Mouse (Mus musculus) thymus, adult 2 months (tissue): ENCODE results near the gene Parn. TPM values are rescaled to one million over a fixed set of nuclear protein-coding genes. Genes with fewer than 3 reads are reported as not detected.

Source experiments
- DNase-seq: peaks from one replicate; pipeline ENCODE4 v3.0.0; 2021
- H3K27ac ChIP-seq: fragments of 200-500 bp; 2 replicates; pipeline ENCODE4 v1.5.1; 2012; ENCODE audit warnings: low read length, control low read depth; ENCODE audit not compliant: control insufficient read depth, insufficient read depth
- H3K27me3 ChIP-seq: fragments of 200-500 bp; 2 replicates; pipeline ENCODE4 v1.6.1; 2012; ENCODE audit warnings: mild to moderate bottlenecking, low read length, moderate library complexity, mixed read lengths; ENCODE audit not compliant: control insufficient read depth, insufficient read depth
- H3K36me3 ChIP-seq: fragments of 200-500 bp; 2 replicates; pipeline ENCODE4 v1.6.1; 2012; ENCODE audit warnings: mild to moderate bottlenecking, low read length, moderate library complexity; ENCODE audit not compliant: control insufficient read depth, insufficient read depth
- H3K4me1 ChIP-seq: fragments of 200-500 bp; replicated peaks from 2 replicates; pipeline ENCODE4 v1.6.1; 2012; ENCODE audit warnings: low read length; ENCODE audit not compliant: control insufficient read depth, insufficient read depth
- H3K4me3 ChIP-seq: fragments of 200-500 bp; 2 replicates; pipeline ENCODE4 v1.5.1; 2012; ENCODE audit warnings: mild to moderate bottlenecking, low read length, control low read depth, moderate library complexity; ENCODE audit not compliant: control insufficient read depth, insufficient read depth
- CTCF ChIP-seq: fragments of 200-500 bp; IDR thresholded peaks from 2 replicates; pipeline ENCODE4 v1.5.1; 2012; ENCODE audit warnings: mild to moderate bottlenecking, control low read depth, low read length, moderate library complexity, borderline replicate concordance; ENCODE audit not compliant: control insufficient read depth, poor library complexity, insufficient read depth; ENCODE audit errors: extremely low read depth
- POLR2A ChIP-seq: fragments of 200-500 bp; IDR thresholded peaks from 2 replicates; pipeline ENCODE4 v1.6.1; 2012; ENCODE audit warnings: mild to moderate bottlenecking, low read length, control low read depth, moderate library complexity; ENCODE audit not compliant: control insufficient read depth, poor library complexity, insufficient read depth; ENCODE audit errors: extremely low read depth
- WGBS: fragments of 180-500 bp; shearing (Covaris S2); methylation state at CpG from one replicate; pipeline ENCODE4 v1.1.7; 2018; 5-methylcytosine and 5-hydroxymethylcytosine counted together
- polyA plus RNA-seq: library from polyadenylated mRNA; depleted of rRNA; stranded (reverse); fragments of >200 nt; gene quantifications from 2 replicates; pipeline ENCODE4 v1.2.3, GENCODE M21; 2012; rRNA removed

Gene Parn
- polyA plus RNA-seq, 1 experiment = 21.0 TPM

DNA sequence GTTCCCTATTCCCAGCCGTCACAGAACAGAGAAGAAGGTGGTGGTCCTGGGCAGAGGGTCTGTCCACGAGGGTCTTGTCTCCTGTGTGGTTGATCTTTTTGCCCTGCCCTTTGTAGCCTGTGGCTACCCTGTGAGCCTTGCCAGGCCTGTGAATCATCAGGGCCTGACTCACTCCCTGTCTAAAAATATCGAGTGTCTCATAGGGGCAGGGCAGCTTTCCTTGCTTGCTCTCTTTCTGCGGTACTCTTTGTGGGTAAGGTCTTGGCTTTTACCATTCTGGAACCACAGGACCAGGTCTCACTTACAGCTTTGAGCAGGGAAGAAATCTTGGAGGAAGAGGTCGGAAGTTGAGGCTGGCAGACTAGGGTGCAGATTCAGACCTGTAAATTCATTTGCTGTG, 162.9 kb downstream of the Parn start:
- Histone ChIP-seq H3K4me1 (no peaks in the 10 kb centered on the region), H3K4me3 (no peak overlapping the region), H3K36me3 (no peaks in the 10 kb centered on the region), H3K27me3 (no peaks in the 10 kb centered on the region), H3K27ac (no peak overlapping the region)
- TF ChIP-seq POLR2A = no peak
- TF ChIP-seq CTCF = no peak
- DNase-seq = no peak
- 68% methylated on average over 5 of the region's 5 CpGs for WGBS

DNA sequence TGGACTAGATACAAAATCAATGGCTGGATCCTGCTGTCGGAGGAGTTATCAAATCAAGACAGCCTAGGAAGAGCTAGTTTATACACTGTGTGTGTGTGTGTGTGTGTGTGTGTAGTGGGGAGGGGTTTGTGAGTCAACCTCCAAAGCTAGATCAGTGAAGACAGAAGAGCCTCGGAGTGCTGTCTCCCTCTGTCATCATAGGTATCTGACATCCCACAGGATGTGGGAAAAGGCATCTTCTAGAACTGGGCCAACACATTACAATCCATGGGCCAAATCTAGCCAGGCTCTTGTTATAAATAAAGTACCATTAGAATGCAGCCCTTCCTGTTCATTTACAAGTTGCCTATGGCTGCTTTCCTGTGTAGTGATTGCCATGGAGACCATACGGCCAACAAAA, 163.5 kb downstream of the Parn start:
- Histone ChIP-seq H3K4me3 (no peak overlapping the region), H3K4me1 (no peaks in the 10 kb centered on the region), H3K27me3 (no peaks in the 10 kb centered on the region), H3K36me3 (no peaks in the 10 kb centered on the region), H3K27ac (no peak overlapping the region)
- TF ChIP-seq CTCF = no peak
- TF ChIP-seq POLR2A = no peak
- DNase-seq = no peak
- WGBS = 95% methylated on average over 3 of the region's 3 CpGs

DNA sequence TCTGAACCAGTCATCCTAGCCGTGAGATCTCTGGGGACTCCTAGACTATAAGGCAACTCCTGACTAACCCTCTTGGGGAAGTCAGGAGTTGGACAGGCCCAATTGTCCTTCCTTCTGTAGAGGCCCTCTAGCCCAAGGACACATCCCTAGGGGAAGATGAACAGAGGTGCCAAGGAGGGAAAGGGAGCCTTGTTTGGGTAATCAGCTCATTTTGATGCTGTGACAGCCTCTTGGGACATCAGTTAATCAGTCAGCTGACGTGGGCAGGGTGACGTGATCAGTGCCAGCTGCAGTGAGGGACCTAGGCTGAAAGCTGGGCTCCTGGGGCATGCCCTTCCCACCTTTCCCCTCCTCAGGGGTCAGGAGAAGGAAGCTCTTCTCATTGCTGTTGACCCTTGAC, 169.0 kb downstream of the Parn start:
- 97% methylated on average over 3 of the region's 3 CpGs for WGBS
- H3K27ac ChIP-seq = no peak overlapping the region
- no peak for DNase-seq
- TF ChIP-seq POLR2A = no peak
- no peak for TF ChIP-seq CTCF
- no peaks in the 10 kb centered on the region for H3K36me3 ChIP-seq
- H3K4me1 ChIP-seq = no peaks in the 10 kb centered on the region
- H3K27me3 ChIP-seq = no peaks in the 10 kb centered on the region
- H3K4me3 ChIP-seq = no peak overlapping the region

DNA sequence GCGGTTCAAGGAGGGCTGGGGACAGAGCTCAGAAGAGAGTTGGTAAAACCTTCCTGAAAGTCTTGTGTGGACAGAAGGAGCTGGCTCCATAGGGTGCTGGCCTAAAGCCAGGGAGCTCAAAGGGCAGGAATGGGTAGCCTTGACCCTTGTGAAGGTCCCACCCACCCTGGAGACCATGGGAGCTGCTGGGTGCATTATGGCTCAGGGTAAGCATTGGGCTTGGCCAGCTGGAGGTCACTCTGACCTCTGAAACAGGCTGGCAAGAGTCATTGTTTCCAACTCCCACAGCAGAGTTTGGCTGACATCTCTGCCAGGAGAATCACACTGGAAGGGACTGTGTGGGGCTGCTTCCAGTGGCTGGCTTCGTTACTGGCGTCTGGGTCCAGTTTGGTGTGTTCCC, 174.0 kb downstream of the Parn start:
- H3K27me3 ChIP-seq = no peaks in the 10 kb centered on the region
- 91% methylated on average over 3 of the region's 3 CpGs for WGBS
- no peak overlapping the region for H3K4me3 ChIP-seq
- no peaks in the 10 kb centered on the region for H3K4me1 ChIP-seq
- TF ChIP-seq CTCF = no peak
- no peak overlapping the region for H3K27ac ChIP-seq
- no peaks in the 10 kb centered on the region for H3K36me3 ChIP-seq
- no peak for DNase-seq

DNA sequence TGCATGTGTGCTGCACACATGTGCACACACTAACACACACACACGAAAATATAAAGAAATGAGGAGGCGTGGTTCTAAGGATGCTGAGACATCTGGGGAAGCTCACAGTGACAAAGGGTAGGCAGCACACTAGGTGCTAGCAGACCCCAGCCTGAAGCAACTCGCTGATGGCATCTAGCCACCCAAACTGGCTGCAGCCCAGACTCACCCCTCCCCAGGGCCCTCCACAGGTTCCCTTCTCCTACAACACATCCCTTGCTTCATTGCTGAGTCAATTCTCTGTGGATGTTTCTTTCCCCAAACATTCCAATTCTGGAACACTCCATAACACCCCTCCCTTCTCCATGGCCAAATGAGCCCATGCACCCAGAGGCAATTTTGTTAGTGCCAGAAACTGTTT, 175.0 kb downstream of the Parn start:
- no peak for DNase-seq
- WGBS = 90% methylated on average over 3 of the region's 3 CpGs
- H3K36me3 ChIP-seq = no peaks in the 10 kb centered on the region
- H3K27ac ChIP-seq = no peak overlapping the region
- H3K4me3 ChIP-seq = no peak overlapping the region
- TF ChIP-seq POLR2A (no peak), CTCF (no peak)
- H3K27me3 ChIP-seq = no peaks in the 10 kb centered on the region
- no peaks in the 10 kb centered on the region for H3K4me1 ChIP-seq

DNA sequence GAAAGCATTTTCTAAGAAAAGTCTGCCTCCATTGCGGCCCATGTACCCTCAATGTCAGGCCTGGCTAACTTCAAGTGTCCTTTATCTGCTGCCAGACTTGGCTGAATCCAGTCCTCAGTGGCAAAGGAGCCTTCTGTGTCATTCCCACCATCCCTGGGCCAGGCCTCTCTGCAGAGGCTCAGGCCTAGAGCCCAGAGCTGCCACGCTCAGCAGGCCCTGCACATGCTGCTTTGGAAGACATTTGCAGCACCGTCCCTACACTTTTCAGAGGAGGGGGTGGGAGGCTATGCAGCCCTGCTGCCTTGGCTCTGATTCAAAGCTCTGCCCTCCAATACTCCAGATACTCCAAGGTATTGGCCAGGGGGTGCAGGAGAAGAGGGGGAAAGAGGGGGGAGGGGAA, 176.2 kb downstream of the Parn start:
- TF ChIP-seq CTCF = no peak
- no peak for TF ChIP-seq POLR2A
- H3K36me3 ChIP-seq = no peaks in the 10 kb centered on the region
- no peaks in the 10 kb centered on the region for H3K4me1 ChIP-seq
- no peak overlapping the region for H3K27ac ChIP-seq
- DNase-seq = no peak
- no peak overlapping the region for H3K4me3 ChIP-seq
- WGBS = 89% methylated on average over 3 of the region's 3 CpGs
- no peaks in the 10 kb centered on the region for H3K27me3 ChIP-seq

Other genes with a start within 250 kb of the Parn start
- 29.6 and 32.0 TPM in 2 replicates for gene Bfar, start 3.7 kb upstream of the Parn start, polyA plus RNA-seq
- gene 3110001I22Rik, start 3.8 kb upstream of the Parn start, polyA plus RNA-seq = 3.0 and 4.2 TPM in 2 replicates
- 0.35 TPM in 1 of 2 replicates, not detected in the other for gene Pla2g10, start 62.8 kb upstream of the Parn start, polyA plus RNA-seq
- 13.6 and 14.6 TPM in 2 replicates for gene Rrn3, start 112.5 kb upstream of the Parn start, polyA plus RNA-seq
- gene Ntan1, start 150.7 kb upstream of the Parn start, polyA plus RNA-seq = 80.3 and 86.7 TPM in 2 replicates
- gene Pdxdc1, start 235.0 kb upstream of the Parn start, polyA plus RNA-seq = 58.0 and 77.2 TPM in 2 replicates
- 1.2 and 1.4 TPM in 2 replicates for gene Mpv17l, start 235.0 kb upstream of the Parn start, polyA plus RNA-seq